Mouse (Mus musculus): ENCODE results near the gene Gpr153.

Gpr153 gene

DNA sequence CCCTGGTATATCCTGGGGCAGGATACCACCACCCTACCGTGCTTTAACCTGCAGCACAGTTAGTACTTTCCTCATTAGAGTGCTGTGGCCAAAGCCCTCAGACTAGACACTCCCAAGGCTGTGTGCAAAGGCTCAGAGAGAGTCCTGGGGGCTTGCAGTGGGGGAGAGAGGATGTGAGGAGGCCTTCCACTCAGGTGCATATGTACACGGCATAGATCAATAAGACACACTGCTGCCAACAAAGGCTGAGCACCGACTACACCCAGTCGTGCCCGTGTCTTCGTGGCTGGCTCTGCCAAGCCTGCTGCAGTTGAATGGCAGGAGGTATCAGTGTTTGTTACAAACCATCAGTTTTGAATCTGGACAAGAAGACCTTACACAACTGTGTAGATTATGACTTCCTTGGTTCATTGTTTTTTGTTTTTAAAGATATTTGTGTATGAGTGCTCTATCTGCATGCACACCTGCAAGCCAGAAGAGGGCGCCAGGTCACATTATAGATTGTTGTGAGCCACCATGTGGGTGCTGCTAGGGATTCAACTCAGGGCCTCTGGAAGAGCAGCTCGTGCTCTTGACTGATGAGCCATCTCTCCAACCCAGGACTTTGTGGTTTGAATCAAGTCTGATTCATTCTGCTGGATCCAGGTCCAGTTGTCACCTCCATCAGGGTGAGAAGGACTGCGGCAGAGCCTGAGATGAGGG lies 9.0 kb upstream of the Gpr153 start:
- peak; percentile 31 for DNase-seq (ENCODE audit: low read depth, low spot score)

DNA sequence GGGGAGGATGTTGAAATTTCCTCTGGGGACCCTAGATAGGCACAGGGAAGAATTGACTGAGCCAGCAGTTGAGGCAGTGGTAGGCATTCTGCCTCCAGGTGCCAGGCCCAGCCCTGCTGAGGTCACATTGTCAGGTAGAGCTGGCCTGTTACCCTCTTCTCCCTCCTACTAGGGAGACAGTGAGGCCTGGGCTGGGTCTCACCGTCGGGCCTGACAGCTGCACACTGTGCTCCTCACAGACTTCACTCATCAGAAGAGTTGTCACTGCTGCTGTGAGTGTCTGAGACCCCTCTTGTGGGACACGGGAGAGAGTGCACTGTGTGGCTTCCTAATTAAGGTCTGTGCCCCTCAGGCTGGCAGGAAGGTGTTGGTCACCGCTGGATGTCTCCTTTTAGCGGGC lies 8.2 kb upstream of the Gpr153 start:
- DNase-seq (ENCODE audit: low read depth, low spot score), result no peak

DNA sequence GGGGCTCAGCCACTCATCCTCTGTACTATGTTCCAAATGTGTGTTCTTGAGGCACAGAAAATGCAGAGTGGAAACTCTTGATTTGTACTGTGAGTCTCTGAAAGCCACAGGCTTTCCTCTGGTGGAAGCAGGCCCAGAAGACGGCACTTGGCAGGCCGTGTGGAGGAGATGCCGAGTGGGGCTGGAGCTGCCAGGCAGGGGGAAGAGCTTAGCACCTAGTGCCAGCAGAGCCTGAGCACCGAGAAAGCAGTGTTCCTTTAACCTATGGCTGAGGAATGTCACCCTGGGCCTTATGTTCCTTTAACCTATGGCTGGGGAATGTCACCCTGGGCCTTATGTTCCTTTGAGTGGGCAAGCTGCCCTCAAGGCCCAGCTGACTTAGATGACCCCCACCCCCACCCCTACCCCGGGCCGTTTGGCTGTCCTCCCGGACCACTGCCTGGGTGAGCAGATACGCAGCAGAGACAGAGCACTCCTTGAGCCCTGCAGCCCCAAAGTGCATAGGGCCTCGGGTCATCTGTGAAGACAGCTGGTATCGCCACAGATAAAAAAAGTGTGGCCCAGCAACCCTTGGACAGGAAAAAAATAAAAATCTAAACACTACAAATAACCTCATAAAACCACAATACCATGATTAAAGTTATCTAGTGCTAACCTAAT lies 7.7 kb upstream of the Gpr153 start:
- no peak for DNase-seq (ENCODE audit: low read depth, low spot score)

DNA sequence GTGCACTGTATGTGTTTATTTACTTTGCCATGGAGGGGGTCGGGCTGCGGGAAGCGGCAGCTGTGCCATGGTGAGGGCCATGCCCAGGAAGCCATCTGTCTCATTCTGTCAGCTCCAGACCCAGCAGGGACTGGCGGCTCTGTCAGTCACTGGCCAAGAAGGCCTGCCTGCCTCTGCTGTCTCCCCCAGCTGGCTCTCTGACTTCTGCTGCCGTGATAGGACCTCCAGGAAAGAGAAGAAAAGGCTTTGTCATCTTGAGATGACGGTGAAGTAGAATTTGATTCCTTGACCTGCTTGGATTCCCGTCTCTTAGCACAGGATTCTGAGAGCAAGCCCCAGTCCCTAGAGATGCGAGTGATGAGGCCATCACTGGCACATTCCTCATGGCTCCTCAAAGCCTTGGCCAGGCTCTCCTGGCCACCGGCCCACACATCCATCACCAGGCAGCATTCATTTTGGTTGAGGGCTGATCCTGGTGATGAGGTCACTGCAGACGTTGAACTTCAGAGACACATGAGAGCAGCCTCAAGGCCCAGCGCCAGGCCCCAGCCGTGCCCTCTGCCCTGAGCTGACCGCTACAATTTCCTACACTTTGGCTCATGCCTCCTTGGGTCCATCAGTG lies 6.2 kb upstream of the Gpr153 start:
- DNase-seq (ENCODE audit: low read depth, low spot score), result no peak

DNA sequence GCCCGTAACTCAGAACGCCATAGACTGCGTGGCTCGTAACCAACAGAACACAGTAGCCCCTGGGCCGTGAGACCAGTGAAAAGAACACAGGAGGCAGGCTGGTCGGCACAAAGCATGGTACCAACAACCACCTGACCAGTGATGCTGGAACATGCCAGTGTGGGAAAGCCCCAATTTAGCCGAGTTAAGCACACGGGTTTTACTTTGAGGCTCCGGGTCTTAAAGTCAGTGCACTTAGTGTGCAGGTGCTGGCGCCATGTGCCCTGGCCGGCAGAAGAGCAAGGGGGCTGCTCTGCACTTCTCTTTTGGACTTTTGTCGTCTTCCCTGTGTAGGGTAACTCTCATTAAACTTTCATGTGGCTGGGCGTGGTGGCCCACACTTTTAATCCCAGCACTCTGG lies 4.1 kb upstream of the Gpr153 start:
- DNase-seq (ENCODE audit: low read depth, low spot score), result no peak

DNA sequence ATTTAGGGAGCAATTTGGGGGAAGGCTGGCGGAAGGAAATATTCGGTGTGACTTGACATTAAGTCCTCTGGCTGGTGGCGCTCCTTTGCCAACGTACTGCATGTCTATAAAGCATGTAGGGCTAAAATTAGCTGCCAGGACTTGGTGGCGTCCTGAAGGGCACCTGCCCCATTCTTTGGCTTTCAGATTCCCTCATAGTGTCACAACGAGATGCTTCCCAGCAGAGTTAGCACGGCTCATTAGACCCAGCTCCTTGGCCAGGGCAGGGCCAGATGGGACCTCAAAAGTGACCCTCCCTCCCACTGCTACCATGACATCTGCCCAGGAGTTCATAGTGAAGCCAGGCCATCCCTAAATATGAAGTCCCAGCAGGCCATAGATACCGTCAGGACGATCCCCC lies 3.4 kb upstream of the Gpr153 start:
- no peak for DNase-seq (ENCODE audit: low read depth, low spot score)

DNA sequence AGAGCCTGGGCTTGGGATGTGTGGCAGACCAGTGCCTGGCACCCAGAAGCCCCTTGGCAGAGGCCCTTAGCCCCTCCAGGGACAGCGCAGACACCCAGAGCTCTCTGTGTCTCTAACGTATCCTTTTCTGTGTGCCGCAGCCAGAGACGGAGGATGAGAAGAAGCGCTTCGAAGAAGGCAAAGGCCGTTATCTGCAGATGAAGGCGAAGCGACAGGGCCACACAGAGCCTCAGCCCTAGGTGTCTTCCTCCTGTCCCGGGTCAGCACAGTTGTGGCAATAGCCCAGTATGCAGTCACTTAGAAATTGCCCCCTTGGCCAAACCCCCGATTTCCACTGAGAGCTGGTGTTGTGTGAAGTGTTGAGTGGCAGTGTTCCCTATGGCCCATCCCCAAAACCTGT lies 2.7 kb upstream of the Gpr153 start:
- DNase-seq (ENCODE audit: low read depth, low spot score), result no peak

DNA sequence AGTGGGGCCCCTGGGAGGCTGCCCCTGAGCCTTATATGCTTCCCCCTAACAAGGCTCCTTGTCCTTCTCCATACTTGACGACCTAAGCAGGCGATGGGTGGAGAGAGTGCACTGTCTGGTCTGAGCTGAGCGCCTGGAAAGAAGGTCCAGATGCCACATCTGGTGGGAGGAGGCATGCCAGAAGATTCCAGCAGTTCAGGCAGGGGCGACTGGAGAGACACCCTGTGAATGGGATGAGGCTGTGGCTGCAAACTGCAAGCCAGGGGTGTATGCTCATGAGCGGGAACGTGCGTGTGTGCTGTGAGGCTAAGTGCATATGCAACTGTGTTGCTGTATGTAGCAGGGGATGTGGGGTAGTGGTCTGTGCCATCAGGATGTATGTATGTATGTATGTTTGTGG lies 2.0 kb upstream of the Gpr153 start:
- no peak for DNase-seq (ENCODE audit: low read depth, low spot score)

DNA sequence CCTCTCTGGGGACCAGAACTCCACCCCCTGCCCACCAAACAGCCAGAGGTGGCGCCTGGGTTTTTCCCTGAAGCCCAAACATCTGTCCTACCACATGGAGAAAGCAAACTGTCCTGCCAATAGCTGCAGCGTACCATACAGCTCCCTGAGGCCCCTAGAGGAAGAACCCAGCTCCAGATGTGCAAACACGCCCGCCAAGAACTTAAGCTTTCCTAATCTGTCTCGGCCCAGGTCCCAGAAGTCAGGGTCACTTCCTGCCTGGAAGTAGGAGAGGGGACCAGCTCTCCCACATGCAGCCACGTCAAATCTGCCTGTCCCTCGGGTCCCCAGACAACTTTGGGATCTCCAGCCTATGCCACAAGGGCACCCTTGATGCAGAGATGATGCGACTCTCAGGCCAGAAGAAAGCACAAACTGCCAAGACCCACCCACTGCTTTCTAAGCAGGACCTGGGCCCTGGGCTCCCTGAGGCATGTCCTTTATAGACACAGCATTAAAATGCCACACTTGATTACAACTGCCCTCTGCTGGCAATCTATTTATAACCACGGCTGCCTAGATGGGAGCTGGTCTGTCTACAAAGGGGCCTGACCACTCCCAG lies 1.5 kb upstream of the Gpr153 start:
- no peak for DNase-seq (ENCODE audit: low read depth, low spot score)

DNA sequence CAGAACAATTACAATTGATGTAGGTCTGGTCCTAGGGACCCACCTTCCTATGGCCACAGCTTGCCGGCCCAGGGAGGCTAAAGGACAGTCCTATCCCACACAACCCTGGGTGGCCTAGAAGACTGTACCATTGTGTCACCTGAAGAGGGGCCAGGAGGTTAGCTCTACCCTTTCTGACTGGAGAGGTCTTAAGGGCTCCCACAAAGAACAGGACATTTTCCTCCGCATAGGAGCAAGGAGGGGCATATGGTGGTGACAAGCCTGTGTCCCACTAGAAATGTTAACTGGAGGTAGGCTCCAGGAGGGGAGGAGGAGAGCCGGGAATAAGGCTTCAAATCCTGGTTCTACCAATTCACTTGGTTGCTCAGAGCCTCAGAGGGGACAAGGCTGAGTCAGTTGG lies 841 bp upstream of the Gpr153 start:
- DNase-seq (ENCODE audit: low read depth, low spot score), result no peak

DNA sequence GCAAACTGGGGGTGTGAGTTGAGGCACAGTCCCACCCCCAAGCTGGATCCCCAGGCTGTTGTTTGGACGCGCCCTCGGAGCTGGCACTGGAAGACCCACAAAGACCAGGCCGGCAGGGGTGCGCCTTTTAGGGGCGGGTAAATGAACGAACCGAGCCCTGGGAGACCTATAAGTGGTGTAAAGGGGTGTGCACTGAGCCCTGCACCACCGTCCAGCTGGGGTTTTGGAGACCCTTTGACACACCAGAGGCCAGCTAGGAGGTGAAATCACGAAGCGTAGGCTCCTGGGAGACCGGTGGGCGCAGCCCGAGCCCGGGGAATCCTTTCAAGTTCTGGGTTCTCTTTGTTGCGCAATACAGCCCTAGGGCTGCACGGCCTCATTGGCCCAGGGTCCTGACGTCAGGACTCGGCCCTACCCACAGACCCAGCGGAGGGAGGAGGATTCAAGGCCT lies 674 bp downstream of the Gpr153 start:
- no peak for DNase-seq (ENCODE audit: low read depth, low spot score)

DNA sequence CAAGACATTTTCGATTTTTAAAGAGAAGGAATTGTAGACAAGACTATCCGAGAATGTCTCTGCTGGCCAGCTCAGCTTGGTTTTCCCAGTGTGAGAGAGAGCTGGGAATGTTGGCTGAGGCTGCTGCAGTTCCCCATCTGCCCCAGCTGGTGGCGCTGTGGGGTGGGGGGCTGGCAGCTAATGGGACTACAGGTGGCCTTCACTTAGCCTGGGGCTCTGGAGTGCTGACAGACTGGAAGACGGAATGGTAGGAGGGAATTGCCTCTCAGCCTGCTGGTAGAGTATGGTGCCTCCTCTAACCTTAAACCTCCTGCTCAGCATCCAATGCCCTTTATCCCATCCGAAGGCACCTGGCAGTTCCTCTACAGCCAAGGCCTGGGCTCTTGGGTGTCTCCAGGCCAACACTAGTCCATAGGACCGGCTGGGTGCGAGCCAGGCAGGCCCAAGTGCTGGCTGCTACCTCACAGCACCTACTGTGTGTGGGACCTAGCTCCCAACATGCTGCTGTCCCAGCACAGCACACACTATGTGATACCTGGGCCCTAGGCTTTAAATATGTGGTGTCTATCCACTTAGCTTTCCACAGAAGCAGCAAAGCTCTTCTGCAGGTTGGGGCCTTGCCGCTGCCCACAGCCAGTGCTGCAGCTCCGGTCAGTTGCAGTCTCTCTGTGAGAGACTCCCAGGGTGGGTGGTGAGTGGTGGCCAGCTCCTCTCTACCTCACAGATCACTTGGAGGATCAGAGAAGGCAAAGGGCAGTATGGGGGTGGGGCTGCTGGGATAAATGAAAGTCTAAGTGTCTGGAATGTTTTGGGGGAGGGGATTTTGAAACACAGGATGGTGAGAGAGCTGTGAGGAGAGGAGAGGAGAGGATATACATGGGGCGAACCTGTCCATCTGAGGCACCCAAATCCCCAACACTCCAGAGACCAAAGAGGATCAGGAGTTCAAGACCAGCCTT lies 2.6 kb downstream of the Gpr153 start:
- no peak for DNase-seq (ENCODE audit: low read depth, low spot score)

DNA sequence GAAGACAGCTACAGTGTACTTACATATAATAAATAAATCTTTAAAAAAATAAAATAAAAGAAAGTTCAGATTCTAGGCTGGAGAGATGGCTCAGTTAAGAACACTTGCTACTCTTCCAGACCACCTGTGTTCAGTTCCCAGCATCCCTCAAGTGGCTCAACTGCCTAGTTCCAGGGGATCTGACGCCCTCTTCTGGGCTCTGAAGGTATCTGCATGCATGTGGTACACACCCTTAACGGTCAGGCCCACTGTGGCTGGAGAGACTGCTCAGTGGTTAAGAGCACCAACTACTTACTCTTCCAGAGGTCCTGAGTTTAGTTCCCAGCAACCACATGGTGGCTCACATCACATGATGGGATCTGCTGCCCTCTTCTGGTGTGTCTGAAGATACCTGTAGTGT lies 3.9 kb downstream of the Gpr153 start:
- DNase-seq (ENCODE audit: low read depth, low spot score), result no peak

DNA sequence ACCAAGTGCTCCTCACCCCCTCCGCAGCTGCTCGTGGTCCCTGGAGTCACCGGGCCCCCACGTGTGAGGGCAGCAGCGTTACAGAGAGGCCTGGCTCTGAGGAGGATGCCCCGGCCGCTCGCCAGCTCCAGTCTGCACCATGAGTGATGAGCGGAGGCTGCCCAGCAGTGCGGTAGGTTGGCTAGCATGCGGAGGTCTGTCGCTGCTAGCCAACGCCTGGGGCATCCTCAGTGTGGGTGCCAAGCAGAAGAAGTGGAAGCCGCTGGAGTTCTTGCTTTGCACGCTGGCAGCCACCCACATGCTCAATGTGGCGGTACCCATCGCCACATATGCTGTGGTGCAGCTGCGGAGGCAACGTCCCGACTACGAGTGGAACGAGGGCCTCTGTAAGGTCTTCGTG lies 5.0 kb downstream of the Gpr153 start:
- DNase-seq (ENCODE audit: low read depth, low spot score), result no peak

DNA sequence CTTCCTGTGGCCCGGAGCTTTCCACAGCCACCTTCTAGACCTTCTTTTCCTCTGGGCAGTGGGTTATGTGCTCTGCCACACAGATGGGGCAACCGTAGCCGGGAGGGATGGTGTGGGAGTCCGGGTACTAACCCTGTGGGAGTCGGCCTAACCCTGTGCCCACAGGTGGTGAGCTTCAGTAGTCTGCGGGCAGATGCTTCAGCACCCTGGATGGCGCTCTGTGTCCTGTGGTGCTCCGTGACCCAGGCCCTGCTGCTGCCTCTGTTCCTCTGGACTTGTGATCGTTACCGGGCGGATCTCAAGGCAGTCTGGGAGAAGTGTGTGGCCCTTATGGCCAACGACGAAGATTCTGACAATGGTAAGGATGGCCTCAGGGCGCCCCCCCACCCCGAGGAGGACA lies 7.6 kb downstream of the Gpr153 start:
- no peak for DNase-seq (ENCODE audit: low read depth, low spot score)

DNA sequence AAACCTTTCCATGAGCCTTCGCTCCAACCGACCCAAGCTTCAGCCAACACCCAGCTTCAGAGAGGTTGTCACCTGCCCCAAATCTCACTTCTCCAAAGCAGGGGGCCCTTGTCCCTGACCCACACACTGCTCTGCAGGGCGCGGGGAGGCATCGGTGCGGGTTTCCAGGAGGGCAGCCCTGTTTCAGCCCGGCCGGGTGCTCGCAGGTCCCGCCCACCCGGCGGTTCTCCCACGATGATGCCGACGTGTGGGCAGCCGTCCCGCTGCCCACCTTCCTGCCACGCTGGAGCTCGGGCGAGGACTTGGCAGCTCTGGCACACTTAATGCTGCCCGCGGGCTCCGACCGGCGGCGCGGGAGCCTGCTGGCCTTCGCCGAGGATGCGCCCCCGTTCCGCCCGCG lies 8.7 kb downstream of the Gpr153 start:
- peak; percentile 36 for DNase-seq (ENCODE audit: low read depth, low spot score)

DNA sequence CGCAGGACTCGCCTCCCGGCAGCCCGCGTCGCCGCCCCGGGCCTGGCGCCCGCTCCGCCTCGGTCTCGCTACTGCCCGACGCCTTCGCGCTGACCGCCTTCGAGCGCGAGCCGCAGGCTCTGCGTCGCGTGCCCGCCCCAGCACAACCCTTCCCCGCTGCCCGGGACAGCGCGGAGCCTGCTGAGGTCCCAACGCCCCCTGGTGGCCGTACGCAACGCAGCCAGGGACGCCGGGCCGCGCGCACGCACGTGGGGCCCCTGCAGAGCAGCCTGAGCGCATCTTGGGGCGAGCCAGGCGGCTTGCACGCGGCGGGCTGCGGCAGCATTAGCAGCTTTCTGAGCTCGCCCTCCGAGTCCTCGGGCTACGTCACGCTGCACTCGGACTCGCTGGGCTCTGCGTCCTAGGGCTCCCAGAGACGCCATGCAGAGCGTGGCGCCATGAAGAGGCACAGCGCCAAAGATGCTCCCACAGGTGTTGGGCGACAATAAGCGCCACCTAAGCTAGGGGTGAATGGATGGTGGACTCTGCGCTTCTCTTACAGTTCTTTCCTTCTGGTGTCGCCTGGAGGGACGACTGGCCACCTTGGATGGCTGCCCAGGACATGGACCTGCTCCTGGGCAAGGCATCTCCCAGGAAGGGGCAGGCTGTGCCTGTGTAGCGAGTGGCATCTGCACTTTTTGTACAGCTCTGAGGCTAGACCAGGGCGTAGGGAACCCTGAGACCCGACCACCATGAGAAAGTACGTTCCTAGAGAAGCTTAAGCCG lies 9.3 kb downstream of the Gpr153 start:
- DNase-seq (ENCODE audit: low read depth, low spot score), result peak; percentile 84

DNA sequence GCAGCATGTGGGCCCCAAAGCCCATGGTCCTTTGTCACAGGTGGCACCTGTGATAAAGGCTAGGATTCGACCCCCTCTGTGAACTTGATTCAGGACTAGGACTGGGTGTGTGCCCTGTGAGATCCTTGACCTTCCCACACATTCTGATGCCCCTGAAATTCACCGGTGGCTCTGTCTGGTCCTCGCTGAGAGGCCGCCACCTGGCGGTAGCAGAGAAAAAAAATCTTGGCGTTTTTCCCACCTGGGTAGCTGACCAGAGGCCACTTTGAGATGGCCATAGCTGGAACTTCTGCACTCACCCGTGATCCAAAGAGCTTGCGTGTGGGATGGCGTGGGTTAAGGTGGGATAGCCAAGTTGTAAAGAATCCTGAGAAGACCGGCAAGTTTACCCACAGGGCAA lies 11.5 kb downstream of the Gpr153 start:
- DNase-seq (ENCODE audit: low read depth, low spot score), result peak; percentile 53

DNA sequence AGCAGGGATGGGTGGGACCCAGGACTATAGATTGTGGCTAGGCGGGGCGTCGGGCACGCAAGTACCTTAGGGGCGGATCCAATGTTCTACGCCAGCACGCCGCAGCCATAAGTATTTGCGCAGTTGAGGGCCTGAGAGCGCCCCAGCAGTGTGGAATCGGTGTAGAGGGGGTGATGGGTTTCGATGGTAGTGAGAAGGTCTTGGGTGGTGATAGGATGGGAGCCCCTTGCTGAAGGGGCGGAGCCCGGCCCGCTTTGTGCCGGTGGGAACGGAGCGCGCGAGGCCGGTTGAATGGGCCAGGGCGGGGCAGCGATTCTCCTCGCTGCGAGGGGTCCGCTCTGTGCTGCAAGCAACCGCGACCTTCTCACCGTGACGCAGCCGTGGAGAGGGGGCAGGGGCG lies 12.2 kb downstream of the Gpr153 start:
- no peak for DNase-seq (ENCODE audit: low read depth, low spot score)

DNA sequence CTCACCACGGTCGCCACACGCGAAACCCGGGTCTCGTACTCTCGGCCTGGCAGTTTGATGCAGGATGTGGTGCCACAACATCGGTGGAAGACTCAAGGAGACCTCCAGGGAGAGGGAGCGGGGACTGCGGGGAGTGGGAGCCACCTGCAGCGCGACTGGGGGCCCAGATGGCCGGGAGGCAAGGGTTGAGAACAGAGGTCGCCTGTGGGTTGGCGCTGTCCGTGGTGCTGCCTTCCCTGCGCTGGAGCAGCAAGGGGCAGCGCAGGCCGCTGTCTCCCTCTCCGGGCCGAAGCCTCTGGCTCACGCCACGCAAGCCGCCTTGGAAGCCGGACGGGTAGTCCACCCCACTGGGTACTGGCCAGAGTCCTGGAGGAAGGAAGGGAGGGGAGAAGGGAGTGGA lies 12.9 kb downstream of the Gpr153 start:
- DNase-seq (ENCODE audit: low read depth, low spot score), result no peak
